Mouse (Mus musculus) cortical plate, adult 2 months (tissue): ENCODE measurements around the gene Crybb1.

Source experiments
- CTCF ChIP-seq: fragments of 200-500 bp; IDR thresholded peaks from 2 replicates; pipeline ENCODE4 v1.5.1; 2011; ENCODE audit warnings: mild to moderate bottlenecking, control low read depth, low read length; ENCODE audit not compliant: insufficient read depth; ENCODE audit errors: extremely low read depth
- POLR2A ChIP-seq: fragments of 200-500 bp; IDR thresholded peaks from 2 replicates; pipeline ENCODE4 v1.6.1; 2011; ENCODE audit warnings: mild to moderate bottlenecking, low read length, control low read depth; ENCODE audit not compliant: insufficient read depth; ENCODE audit errors: extremely low read depth

DNA sequence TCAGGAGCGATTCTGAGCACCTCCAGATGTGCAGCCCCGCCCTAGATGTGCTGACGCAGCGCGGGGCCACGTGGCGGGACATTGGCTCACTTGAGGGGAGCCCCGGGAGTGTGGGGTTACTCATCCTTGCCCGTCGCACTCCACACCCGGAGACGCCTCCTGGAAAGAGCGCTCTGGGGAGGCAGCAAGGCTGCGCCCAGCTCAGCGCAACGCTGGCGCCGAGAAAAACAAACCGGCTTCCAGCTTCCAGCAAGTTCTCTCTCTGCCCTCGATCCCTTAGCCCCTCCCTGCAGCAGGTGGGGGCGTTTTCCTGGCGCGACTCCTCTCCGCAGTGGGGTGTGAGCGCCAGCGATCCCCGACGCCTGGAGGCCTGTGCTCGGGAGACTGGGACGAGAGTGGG lies 28.3 kb upstream of the Crybb1 start:
- TF ChIP-seq CTCF, result no peak
- TF ChIP-seq POLR2A, result peak; percentile 50; the same call in 1 of the 2 replicates
